Mouse (Mus musculus) C2C12 (cell line): ENCODE data around the gene 1700031F05Rik. TPM values are rescaled to one million over a fixed set of nuclear protein-coding genes. Genes with fewer than 3 reads are reported as not detected.
"Not testable (repeated sequence)": the region's sequence is repeated elsewhere in the genome, so short reads cannot be mapped to it uniquely, and the experiment has no call there.

ENCODE experiments used
- H3K27me3 ChIP-seq: one replicate; pipeline ENCODE4 v1.6.1; 2011; ENCODE audit not compliant: control insufficient read depth, insufficient read depth, insufficient read length
- H3K36me3 ChIP-seq: one replicate; pipeline ENCODE4 v1.6.1; 2011; ENCODE audit not compliant: control insufficient read depth, insufficient read depth
- H3K4me3 ChIP-seq: one replicate; pipeline ENCODE4 v1.5.1; 2011; ENCODE audit warnings: mild to moderate bottlenecking, control low read depth; ENCODE audit not compliant: poor library complexity, insufficient read depth, severe bottlenecking
- H3K79me2 ChIP-seq: one replicate; pipeline ENCODE4 v1.6.1; 2011; ENCODE audit not compliant: control insufficient read depth, insufficient read depth
- H3K79me3 ChIP-seq: one replicate; pipeline ENCODE4 v1.6.1; 2011; ENCODE audit warnings: low read depth, control low read depth
- H3ac ChIP-seq: one replicate; pipeline ENCODE3; 2011; ENCODE audit warnings: low read depth; ENCODE audit not compliant: control insufficient read depth, insufficient read length
- CEBPB ChIP-seq: IDR thresholded peaks from one replicate; pipeline ENCODE4 v1.6.1; 2011; ENCODE audit warnings: low read depth, mild to moderate bottlenecking, control low read depth, moderate library complexity
- CTCF ChIP-seq: IDR thresholded peaks from one replicate; pipeline ENCODE4 v1.5.1; 2011; ENCODE audit not compliant: control insufficient read depth, insufficient read depth, insufficient read length
- FOSL1 ChIP-seq: IDR thresholded peaks from one replicate; pipeline ENCODE4 v1.8.0; 2011; ENCODE audit warnings: mild to moderate bottlenecking, low read length; ENCODE audit not compliant: poor library complexity, insufficient read depth, severe bottlenecking
- MAX ChIP-seq: IDR thresholded peaks from one replicate; pipeline ENCODE4 v1.6.1; 2011; ENCODE audit warnings: mild to moderate bottlenecking, control low read depth
- MYOD1 ChIP-seq: IDR thresholded peaks from one replicate; pipeline ENCODE4 v1.6.1; 2011; ENCODE audit warnings: low read depth; ENCODE audit not compliant: control insufficient read depth, insufficient read length
- MYOG ChIP-seq: IDR thresholded peaks from one replicate; pipeline ENCODE4 v1.6.1; 2011; ENCODE audit not compliant: control insufficient read depth, insufficient read length; ENCODE audit errors: extremely low read depth
- USF1 ChIP-seq: IDR thresholded peaks from one replicate; pipeline ENCODE4 v1.6.1; 2011; ENCODE audit warnings: low read depth, mild to moderate bottlenecking, control low read depth, moderate library complexity
- long read RNA-seq, 2 experiments: library from polyadenylated mRNA; unstranded; transcript quantifications; one replicate each; pipeline ENCODE4 v2.0.0; 2019 to 2020
- polyA plus RNA-seq: library from polyadenylated mRNA; unstranded; fragments of >200 nt; fragmentation: generic; extraction: Trizol; gene quantifications from one replicate; pipeline ENCODE4 v1.2.1, GENCODE M21; 2012; ENCODE audit warnings: missing spikeins

Gene 1700031F05Rik
- polyA plus RNA-seq: not detected
- long read RNA-seq, experiment 1: 0 reads
- long read RNA-seq, experiment 2: 0 reads

- Histone ChIP-seq H3K36me3 (no peaks in the 10 kb centered on the region), H3K27me3 (no peaks in the 10 kb centered on the region), H3K4me3 (no peak within 1 kb of the TSS), H3K79me2 (no peaks in the 10 kb centered on the region), H3ac (no peak within 1 kb of the TSS), H3K79me3 (no peaks in the 10 kb centered on the region)
- TF ChIP-seq MYOG (no peak), CEBPB (no peak), MYOD1 (no peak), MAX (no peak), CTCF (no peak), FOSL1 (no peak), USF1 (no peak)
Observed at GRCm38 (mm10) chrX:102867871-102868270, at the start of gene 1700031F05Rik. 1700031F05Rik (minus strand) TSS chrX:102867971.

- not testable (repeated sequence) for H3K36me3 ChIP-seq, H3K27me3 ChIP-seq, H3K4me3 ChIP-seq, H3K79me3 ChIP-seq, H3K79me2 ChIP-seq, H3ac ChIP-seq
Observed at GRCm38 (mm10) chrX:102914823-102915222, 47.1 kb upstream of the 1700031F05Rik start.

GRCm38 (mm10) chrX:102908587-102908986 is 40.8 kb upstream of the 1700031F05Rik start, which contains the start of the genes Dmrtc1a and 1700011M02Rik:
Dmrtc1a (minus strand) TSS chrX:102908687.
1700011M02Rik (plus strand) TSS chrX:102908905.
- not testable (repeated sequence) for H3K79me2 ChIP-seq, H3K4me3 ChIP-seq, H3ac ChIP-seq, H3K36me3 ChIP-seq, H3K79me3 ChIP-seq, H3K27me3 ChIP-seq

- H3K79me2 ChIP-seq, H3K27me3 ChIP-seq, H3ac ChIP-seq, H3K79me3 ChIP-seq, H3K36me3 ChIP-seq, H3K4me3 ChIP-seq: not testable (repeated sequence)
Observed at GRCm38 (mm10) chrX:102854516-102854915, 13.3 kb downstream of the 1700031F05Rik start, which contains the start of gene Dmrtc1c2. Dmrtc1c2 (minus strand) TSS chrX:102854616.

- Histone ChIP-seq H3K79me3 (no peaks in the 10 kb centered on the region), H3K27me3 (no peaks in the 10 kb centered on the region), H3ac (no peak overlapping the region), H3K79me2 (no peaks in the 10 kb centered on the region), H3K36me3 (no peaks in the 10 kb centered on the region), H3K4me3 (no peak overlapping the region)
- TF ChIP-seq MYOD1 (no peak), CEBPB (no peak), MAX (no peak), USF1 (no peak), MYOG (no peak), CTCF (no peak), FOSL1 (no peak)
Observed at GRCm38 (mm10) chrX:102812311-102812710, 55.5 kb downstream of the 1700031F05Rik start.

Other genes starting within 250 kb of the 1700031F05Rik start
- 3.3 TPM for gene Phka1, start 223.7 kb downstream of the 1700031F05Rik start, polyA plus RNA-seq
- not detected for gene Gm3880, start 181.0 kb downstream of the 1700031F05Rik start, polyA plus RNA-seq
- not detected for gene Gm9112, start 160.3 kb downstream of the 1700031F05Rik start, polyA plus RNA-seq
- not detected for gene Dmrtc1b, start 160.1 kb downstream of the 1700031F05Rik start, polyA plus RNA-seq
- gene Dmrtc1c1, start 65.0 kb downstream of the 1700031F05Rik start, polyA plus RNA-seq: not detected
- gene Dmrtc1c2, start 13.4 kb downstream of the 1700031F05Rik start, polyA plus RNA-seq: not detected
- not detected for gene Dmrtc1a, start 40.7 kb upstream of the 1700031F05Rik start, polyA plus RNA-seq
- not detected for gene 1700011M02Rik, start 40.9 kb upstream of the 1700031F05Rik start, polyA plus RNA-seq
- not detected for gene 1700018G05Rik, start 60.4 kb upstream of the 1700031F05Rik start, polyA plus RNA-seq